Mouse (Mus musculus): ENCODE measurements around the gene Cdk14.
"Not testable (repeated sequence)": the region's sequence is repeated elsewhere in the genome, so short reads cannot be mapped to it uniquely, and the experiment has no call there.

Gene Cdk14

DNA sequence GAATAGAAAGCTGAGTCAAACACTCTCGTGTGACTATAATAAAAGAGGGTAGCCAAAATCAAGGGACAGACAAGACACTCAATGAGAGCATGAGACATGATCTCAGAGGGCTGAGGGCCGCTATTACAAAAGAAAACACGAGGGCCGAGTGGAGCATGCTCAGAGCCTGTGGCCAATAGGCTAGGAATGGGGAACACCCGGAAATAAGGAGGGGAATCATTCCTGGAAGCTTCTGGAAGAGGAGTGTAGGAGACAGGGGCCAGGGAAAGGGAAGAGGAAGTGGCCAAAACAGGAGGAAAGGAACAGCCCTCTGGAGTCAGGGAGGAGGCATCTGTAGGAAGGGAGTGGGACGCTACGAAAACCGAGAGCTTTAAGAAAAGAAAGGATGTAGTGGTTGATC lies 52.6 kb downstream of the Cdk14 start:
- DNase-seq (ENCODE audit: inconsistent ontology term): no peak

- no peak for DNase-seq (ENCODE audit: inconsistent ontology term)
Observed at GRCm38 (mm10) chr5:5365285-5366076, 54.6 kb downstream of the Cdk14 start.

DNA sequence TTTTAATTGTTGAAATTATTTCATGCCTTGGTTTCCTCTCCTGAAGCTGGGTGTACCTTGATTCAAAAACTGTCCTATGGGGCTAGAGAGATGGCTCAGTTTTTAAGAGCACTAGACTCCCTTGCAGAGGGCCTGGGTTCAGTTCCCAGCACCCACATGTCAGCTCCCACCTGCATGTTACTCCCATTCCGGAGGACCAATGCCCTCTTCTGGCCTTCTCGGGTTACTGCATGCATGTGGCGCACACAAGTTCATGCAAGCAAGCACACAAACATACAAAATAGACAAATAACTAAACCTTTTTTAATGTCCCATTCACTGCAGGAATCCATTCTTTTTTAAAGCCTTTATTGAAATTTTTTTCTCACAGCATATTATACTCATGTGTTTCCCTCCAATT lies 58.4 kb downstream of the Cdk14 start:
- DNase-seq (ENCODE audit: inconsistent ontology term): no peak

GRCm38 (mm10) chr5:5360338-5360737 lies 59.8 kb downstream of the Cdk14 start:
- DNase-seq (ENCODE audit: inconsistent ontology term): no peak

GRCm38 (mm10) chr5:5359915-5360314 lies 60.2 kb downstream of the Cdk14 start:
- DNase-seq (ENCODE audit: inconsistent ontology term): peak; percentile 56

DNA sequence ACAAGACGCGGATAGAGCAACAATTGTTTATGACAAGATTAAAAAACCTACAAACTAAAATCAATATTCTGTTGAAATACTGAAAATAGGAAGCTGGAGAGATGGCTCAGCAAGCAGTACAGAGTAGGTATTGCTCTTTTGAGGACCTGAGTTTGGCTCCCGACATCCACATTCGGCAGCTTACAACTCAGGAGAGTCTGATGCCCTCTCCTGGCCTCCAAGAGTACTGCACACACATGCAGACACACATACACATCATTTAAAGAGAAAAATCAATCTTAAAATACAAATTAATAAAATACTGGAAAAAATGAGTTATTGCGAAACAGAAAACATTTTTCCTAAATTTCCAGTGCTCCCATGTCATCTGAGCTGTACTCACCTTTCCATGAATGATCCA lies 60.7 kb downstream of the Cdk14 start:
- DNase-seq (ENCODE audit: inconsistent ontology term): no peak

DNA sequence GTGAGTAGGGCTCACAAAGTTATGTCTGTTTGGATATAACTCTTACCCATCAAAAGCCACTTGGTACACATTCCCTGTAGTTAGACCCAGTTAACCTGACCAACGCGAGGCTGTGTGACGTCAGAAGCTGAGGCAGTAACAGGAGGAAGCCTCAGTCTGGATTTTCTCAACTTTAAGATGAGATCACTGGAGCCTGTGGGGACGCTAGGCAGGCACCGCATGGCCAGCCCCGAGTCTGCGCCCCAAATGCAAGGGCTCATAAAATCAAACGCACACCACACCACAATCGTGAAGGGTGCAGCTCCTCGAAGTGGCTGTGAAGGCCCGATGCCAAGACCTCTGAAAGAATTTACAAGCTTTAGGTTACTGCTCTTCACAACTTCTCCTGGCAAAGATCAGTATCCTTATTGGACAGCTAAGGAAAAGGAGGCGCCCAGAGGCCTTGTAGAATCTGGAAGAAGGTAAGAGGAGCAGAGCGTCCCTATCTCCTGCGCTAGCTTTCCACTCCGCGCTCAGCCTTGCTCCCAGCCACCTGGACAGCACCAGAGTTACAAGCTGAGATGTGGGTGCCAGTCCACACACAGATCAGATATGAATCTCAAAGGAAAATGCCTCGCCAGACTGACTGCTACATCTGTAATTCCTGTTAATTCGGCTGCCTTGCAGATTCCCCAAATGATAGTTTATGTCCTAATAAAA lies 61.9 kb downstream of the Cdk14 start:
- DNase-seq (ENCODE audit: inconsistent ontology term): no peak

DNA sequence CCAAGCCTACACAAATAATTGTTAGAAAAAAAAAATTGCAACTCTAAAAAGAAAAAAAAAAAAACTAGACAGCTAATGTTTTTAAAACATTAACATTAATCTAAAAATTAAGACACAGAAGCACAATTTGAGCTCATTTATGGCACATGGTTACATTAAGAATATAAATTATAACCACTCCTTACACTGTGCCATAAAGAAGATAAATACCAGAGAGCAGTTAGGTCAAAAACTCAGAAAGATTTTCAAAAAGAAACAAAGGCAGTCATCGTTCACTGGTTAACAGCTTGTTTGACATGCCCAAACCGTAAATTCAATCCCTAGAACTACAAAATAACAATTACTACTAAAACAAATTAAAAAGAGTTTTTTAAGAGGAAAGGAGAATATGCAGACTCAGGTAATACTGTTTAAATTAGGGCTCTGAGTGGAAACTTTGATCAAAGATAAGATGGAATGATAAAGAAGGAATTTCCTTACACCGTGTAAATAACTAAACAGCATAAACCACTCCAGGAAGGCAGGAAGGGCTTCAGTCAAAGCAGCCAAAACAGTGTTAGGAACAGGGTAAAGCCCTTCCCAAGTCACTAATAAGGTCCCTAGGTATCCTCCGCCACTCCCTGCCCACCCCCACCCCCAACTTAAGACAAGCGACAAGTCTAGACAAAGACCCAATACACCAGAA lies 65.3 kb downstream of the Cdk14 start:
- no peak for DNase-seq (ENCODE audit: inconsistent ontology term)

GRCm38 (mm10) chr5:5353946-5354345 lies 66.2 kb downstream of the Cdk14 start:
- DNase-seq (ENCODE audit: inconsistent ontology term): no peak

- DNase-seq (ENCODE audit: inconsistent ontology term): no peak
Observed at GRCm38 (mm10) chr5:5344646-5345045, 75.5 kb downstream of the Cdk14 start.

DNA sequence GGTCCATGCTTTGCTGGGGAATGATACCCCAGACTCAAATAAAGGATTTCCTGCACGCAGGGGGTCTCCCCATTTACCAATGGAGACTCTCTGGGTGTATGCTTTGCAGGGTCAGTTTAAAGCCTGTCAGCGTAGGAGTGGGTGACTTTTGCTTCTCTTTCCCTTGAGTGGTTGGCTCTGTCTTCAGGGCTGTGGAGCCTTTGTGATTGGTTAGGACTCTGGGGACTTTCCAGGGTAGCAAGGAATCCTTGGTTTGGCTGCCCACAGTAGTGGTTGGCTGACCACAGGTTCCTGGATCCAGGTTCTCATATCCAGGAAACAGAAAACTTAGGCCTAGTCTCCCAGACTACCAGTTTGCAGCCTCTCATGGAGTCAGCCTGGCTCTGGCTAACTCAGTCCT lies 76.4 kb downstream of the Cdk14 start:
- DNase-seq (ENCODE audit: inconsistent ontology term): peak; percentile 39

GRCm38 (mm10) chr5:5343267-5343666 lies 76.8 kb downstream of the Cdk14 start:
- peak; percentile 78 for DNase-seq (ENCODE audit: inconsistent ontology term)

GRCm38 (mm10) chr5:5342410-5343137 lies 77.5 kb downstream of the Cdk14 start:
- DNase-seq (ENCODE audit: inconsistent ontology term): peak; percentile 89

DNA sequence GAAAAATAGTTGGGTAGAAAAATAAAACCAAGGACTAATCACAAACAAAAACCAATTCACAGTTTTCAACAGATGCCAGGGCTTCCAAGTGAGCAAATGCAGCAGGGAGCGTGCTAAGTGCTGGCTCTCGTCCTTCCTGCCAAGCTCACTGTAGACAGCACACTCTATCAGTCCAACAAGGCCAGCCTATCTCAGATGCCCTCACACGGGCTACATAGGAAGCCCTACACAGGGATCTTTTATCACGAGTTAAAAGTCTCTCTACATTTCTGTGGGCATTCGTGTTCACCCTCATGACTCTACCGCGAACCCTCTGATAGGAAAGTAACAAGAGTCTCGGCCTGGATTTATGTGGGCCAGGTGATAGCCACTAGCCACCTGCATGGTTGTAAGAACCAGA lies 78.5 kb downstream of the Cdk14 start:
- peak; percentile 45 for DNase-seq (ENCODE audit: inconsistent ontology term)

DNA sequence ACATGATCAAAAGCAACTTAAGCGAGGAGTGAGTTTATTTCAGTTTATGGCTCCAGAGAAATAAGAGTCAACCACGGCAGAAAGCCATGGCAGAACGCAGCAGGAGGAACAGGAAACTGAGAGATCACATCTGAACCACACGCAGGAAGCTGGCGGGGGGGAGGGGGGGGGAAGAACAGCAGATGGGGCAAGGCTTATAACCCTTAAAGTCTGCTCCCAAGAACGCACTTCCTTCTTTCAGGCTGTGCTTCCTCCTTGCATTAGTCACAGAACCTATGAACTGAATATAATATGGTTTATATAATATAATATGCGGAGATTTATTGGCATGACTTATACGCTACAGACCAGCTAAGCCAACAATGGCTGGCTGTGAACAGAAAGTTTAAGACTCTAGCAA lies 86.2 kb downstream of the Cdk14 start:
- no peak for DNase-seq (ENCODE audit: inconsistent ontology term)

DNA sequence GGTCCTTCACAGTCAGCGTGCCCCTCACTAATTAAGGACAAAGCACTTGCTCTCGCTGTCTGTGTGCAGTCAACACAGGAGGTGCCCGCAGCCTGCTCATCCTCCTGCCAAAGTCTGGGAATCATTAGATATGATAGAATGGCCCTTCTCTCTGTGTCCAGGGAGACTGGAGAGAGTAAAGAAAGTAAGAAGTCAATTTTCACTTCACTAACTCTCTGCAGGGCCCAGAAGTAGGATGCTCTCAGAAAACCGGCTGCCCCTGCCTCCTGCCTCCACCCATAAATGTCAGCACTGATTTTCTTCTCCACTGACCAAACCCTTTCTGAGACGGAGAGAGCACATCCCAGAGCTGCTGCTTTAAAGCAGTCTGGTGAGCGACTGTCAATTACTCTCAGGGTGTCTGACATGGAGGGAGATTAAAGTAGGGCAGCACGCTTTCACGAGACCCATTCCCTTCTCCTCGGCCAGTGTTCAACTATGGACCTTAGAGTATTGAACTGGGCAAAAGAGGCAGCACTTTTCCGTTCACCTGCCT lies 89.1 kb downstream of the Cdk14 start:
- DNase-seq (ENCODE audit: inconsistent ontology term): peak; percentile 67

- DNase-seq (ENCODE audit: inconsistent ontology term): not testable (repeated sequence)
Observed at GRCm38 (mm10) chr5:5329018-5329417, 91.1 kb downstream of the Cdk14 start.

DNA sequence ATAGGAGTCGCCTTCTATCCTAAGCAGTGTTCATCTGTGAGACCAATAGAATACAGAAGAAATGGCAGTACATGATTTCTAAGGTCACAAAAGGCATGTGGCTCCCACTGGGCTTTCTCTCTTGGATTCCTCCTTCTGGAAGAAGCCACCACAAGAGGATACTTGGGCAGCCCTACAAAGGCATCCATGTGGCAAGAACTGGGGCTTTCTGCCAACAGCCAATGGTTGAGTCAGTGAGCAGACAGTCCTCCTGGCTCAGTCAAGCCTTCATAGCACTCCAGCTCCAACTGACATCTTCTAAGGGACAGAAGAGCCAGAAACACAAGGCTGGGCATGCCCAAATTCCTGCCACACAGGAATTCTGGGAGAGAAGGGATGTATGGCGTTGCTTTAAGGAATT lies 93.4 kb downstream of the Cdk14 start:
- DNase-seq (ENCODE audit: inconsistent ontology term): peak; percentile 89

- no peak for DNase-seq (ENCODE audit: inconsistent ontology term)
Observed at GRCm38 (mm10) chr5:5322699-5323098, 97.4 kb downstream of the Cdk14 start.

- peak; percentile 96 for DNase-seq (ENCODE audit: inconsistent ontology term)
Observed at GRCm38 (mm10) chr5:5320506-5321181, 99.5 kb downstream of the Cdk14 start.

GRCm38 (mm10) chr5:5319824-5320505 lies 100.1 kb downstream of the Cdk14 start:
- DNase-seq (ENCODE audit: inconsistent ontology term): no peak
